Mouse (Mus musculus): ENCODE data around the gene Rap1a.

- TF ChIP-seq CTCF (IDR thresholded peaks at IDR 0.05; ENCODE audit: low read depth, low read length) (no peak), POLR2A (IDR thresholded peaks at IDR 0.05; ENCODE audit: borderline replicate concordance, low read depth, low read length) (no peak)
Measured at GRCm38 (mm10) chr3:105717856-105718555, 83.1 kb downstream of the Rap1a start.
